Mouse (Mus musculus) midbrain, embryonic 11.5 days (tissue): ENCODE results near the gene B4galt1. TPM values are rescaled to one million over a fixed set of nuclear protein-coding genes. Genes with fewer than 3 reads are reported as not detected.
A peak's percentile ranks its signal among the peaks of the same experiment; 100 is the strongest.

Experiments used
- ATAC-seq: fragments of 200-750 bp; cut with Nextera tagmentation; 2 replicates; pipeline ENCODE4 v1.8.0; 2017; ENCODE audit warnings: moderate TSS enrichment, moderate library complexity; ENCODE audit not compliant: low FRiP score
- DNase-seq: peaks from one replicate; pipeline ENCODE4 v3.0.0; 2015; ENCODE audit warnings: low spot score; ENCODE audit errors: missing footprints
- H3K27ac ChIP-seq: fragments of 300-500 bp; sonication (generic); 2 replicates; pipeline ENCODE4 v1.5.1; 2014; ENCODE audit warnings: low read depth, low read length
- H3K27me3 ChIP-seq: fragments of 300-500 bp; sonication (generic); 2 replicates; pipeline ENCODE4 v1.6.1; 2014; ENCODE audit warnings: mild to moderate bottlenecking, low read length, moderate library complexity, mixed read lengths; ENCODE audit not compliant: control insufficient read depth, insufficient read depth
- H3K36me3 ChIP-seq: fragments of 300-500 bp; sonication (generic); 2 replicates; pipeline ENCODE4 v1.6.1; 2014; ENCODE audit warnings: mild to moderate bottlenecking, low read length, moderate library complexity, mixed read lengths; ENCODE audit not compliant: control insufficient read depth, insufficient read depth
- H3K4me1 ChIP-seq: fragments of 300-500 bp; sonication (generic); 2 replicates; pipeline ENCODE4 v1.6.1; 2014; ENCODE audit warnings: low read length; ENCODE audit not compliant: control insufficient read depth, insufficient read depth
- H3K4me2 ChIP-seq: fragments of 300-500 bp; sonication (generic); 2 replicates; pipeline ENCODE4 v1.6.1; 2014; ENCODE audit warnings: mild to moderate bottlenecking, moderate library complexity
- H3K4me3 ChIP-seq: fragments of 300-500 bp; sonication (generic); 2 replicates; pipeline ENCODE4 v1.5.1; 2014; ENCODE audit warnings: low read depth, low read length
- H3K9ac ChIP-seq: fragments of 300-500 bp; sonication (generic); 2 replicates; pipeline ENCODE4 v1.6.1; 2014; ENCODE audit warnings: low read length
- H3K9me3 ChIP-seq: fragments of 300-500 bp; sonication (generic); 2 replicates; pipeline ENCODE4 v1.6.1; 2016; ENCODE audit warnings: low read length; ENCODE audit not compliant: control insufficient read depth
- WGBS: fragments of 180-500 bp; shearing (Covaris S2); extraction: QIAGEN DNeasy Blood & Tissue Kit; methylation state at CpG from one replicate; pipeline ENCODE4 v1.1.7; 2014; 5-methylcytosine and 5-hydroxymethylcytosine counted together
- polyA plus RNA-seq: library from polyadenylated mRNA; unstranded; fragments of >200 nt; fragmentation: Nextera tagmentation; extraction: Ambion mirVana; gene quantifications from 2 replicates; pipeline ENCODE4 v1.2.1, GENCODE M21; 2014

Gene B4galt1
- polyA plus RNA-seq, 1 experiment from 2014 or later, result 13.8 TPM

DNA sequence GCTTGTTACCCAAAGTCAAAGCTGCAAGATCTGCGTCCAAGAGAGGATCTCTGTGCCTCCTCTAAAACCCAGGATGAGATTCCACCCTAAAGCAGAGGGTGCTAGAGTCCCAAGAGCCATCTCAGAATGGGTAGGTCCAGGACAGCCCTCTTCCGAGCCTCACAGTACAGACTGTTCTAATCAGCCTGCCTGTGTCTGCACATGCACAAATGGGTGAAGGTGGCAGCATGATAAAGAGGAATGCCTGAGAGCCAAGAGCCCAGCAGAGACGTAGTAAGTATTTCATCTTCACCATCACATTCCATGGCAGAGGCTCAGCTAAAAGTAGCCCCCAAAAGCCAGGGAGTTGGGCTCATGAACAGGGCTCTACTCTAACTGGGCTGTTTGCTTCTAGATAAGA, 4.3 kb downstream of the B4galt1 start:
- DNase-seq (peak; percentile 26), ATAC-seq (no peak)
- Histone ChIP-seq H3K4me3 (no peak overlapping the region), H3K4me1 (peaks cover 21% of the 10 kb centered on the region), H3K27ac (no peak overlapping the region), H3K36me3 (no peaks in the 10 kb centered on the region), H3K9me3 (no peaks in the 10 kb centered on the region), H3K4me2 (no peak overlapping the region), H3K27me3 (no peaks in the 10 kb centered on the region), H3K9ac (no peak overlapping the region)
- WGBS, result 86% methylated on average over 3 of the region's 3 CpGs

DNA sequence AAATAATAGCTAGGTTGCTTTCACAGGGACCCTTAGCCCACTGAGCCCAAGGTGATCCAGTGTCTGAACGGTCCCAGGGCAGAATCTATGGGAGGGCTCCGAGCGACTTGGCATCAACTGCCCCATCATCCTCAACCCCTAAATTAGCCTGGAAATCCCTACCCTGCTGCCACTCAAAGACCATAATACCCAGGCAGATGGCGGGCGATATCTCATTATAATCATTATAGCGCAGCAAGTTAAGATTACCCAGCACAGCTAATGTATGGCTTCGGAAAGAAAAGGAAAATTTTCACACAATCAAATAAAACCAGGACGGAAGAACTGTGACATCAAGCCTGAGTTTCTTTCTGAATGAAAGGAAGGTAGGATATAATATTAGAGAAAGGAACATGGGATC, 5.6 kb downstream of the B4galt1 start:
- Histone ChIP-seq H3K36me3 (no peaks in the 10 kb centered on the region), H3K27me3 (no peaks in the 10 kb centered on the region), H3K4me1 (peaks cover 25% of the 10 kb centered on the region), H3K27ac (no peak overlapping the region), H3K4me3 (no peak overlapping the region), H3K9ac (no peak overlapping the region), H3K4me2 (no peak overlapping the region), H3K9me3 (no peaks in the 10 kb centered on the region)
- DNase-seq, result no peak
- no peak for ATAC-seq
- WGBS, result 94% methylated on average over 8 of the region's 8 CpGs

DNA sequence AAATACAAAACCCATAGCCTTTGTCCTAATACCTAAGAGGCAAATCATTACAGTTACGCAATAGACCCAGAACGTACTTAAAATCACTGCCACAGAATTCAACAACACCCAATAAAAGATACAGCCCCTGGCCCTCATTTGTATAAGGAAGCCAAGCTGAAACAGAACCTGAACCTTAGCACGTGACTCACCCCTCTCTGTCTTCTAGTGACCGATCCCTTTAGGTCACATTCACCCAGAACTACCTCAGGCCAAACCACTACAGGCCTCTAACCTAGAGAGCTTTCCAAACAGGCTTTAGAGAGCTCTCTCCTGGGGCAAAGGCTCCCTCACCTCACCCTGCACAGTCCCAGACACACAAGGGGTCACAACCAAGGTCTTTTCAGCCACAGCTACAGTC, 6.6 kb downstream of the B4galt1 start:
- Histone ChIP-seq H3K27ac (no peak overlapping the region), H3K4me2 (no peak overlapping the region), H3K9me3 (no peaks in the 10 kb centered on the region), H3K4me3 (no peak overlapping the region), H3K9ac (no peak overlapping the region), H3K4me1 (peaks cover 17% of the 10 kb centered on the region), H3K27me3 (no peaks in the 10 kb centered on the region), H3K36me3 (no peaks in the 10 kb centered on the region)
- DNase-seq (no peak), ATAC-seq (no peak)
- WGBS, result 85% methylated on average over 4 of the region's 4 CpGs

- no peak overlapping the region for H3K9ac ChIP-seq
- H3K4me2 ChIP-seq, result no peak overlapping the region
- H3K4me3 ChIP-seq, result no peak overlapping the region
- ATAC-seq (no peak), DNase-seq (no peak)
- no peak overlapping the region for H3K27ac ChIP-seq
- 96% methylated on average over 7 of the region's 7 CpGs for WGBS
- H3K36me3 ChIP-seq, result no peaks in the 10 kb centered on the region
- peaks cover 9% of the 10 kb centered on the region for H3K4me1 ChIP-seq
- no peaks in the 10 kb centered on the region for H3K9me3 ChIP-seq
- no peaks in the 10 kb centered on the region for H3K27me3 ChIP-seq
Measured at GRCm38 (mm10) chr4:40846143-40846931, 7.5 kb downstream of the B4galt1 start.

- Histone ChIP-seq H3K4me1 (peaks cover 3% of the 10 kb centered on the region), H3K4me2 (no peak overlapping the region), H3K27me3 (no peaks in the 10 kb centered on the region), H3K36me3 (no peaks in the 10 kb centered on the region), H3K27ac (no peak overlapping the region; the same call in 1 of the 2 replicates), H3K9ac (no peak overlapping the region), H3K9me3 (no peaks in the 10 kb centered on the region), H3K4me3 (no peak overlapping the region)
- no peak for ATAC-seq
- 57% methylated on average over 12 of the region's 12 CpGs for WGBS
- no peak for DNase-seq
Measured at GRCm38 (mm10) chr4:40844811-40845751, 8.7 kb downstream of the B4galt1 start.

- DNase-seq, result no peak
- Histone ChIP-seq H3K4me1 (peaks cover 3% of the 10 kb centered on the region), H3K9ac (no peak overlapping the region), H3K27me3 (no peaks in the 10 kb centered on the region), H3K9me3 (no peaks in the 10 kb centered on the region), H3K4me3 (no peak overlapping the region), H3K27ac (no peak overlapping the region), H3K36me3 (no peaks in the 10 kb centered on the region), H3K4me2 (no peak overlapping the region)
- ATAC-seq, result no peak; the same call in 1 of the 2 replicates
- 15% methylated on average over 5 of the region's 5 CpGs for WGBS
Measured at GRCm38 (mm10) chr4:40844251-40844721, 9.5 kb downstream of the B4galt1 start.

DNA sequence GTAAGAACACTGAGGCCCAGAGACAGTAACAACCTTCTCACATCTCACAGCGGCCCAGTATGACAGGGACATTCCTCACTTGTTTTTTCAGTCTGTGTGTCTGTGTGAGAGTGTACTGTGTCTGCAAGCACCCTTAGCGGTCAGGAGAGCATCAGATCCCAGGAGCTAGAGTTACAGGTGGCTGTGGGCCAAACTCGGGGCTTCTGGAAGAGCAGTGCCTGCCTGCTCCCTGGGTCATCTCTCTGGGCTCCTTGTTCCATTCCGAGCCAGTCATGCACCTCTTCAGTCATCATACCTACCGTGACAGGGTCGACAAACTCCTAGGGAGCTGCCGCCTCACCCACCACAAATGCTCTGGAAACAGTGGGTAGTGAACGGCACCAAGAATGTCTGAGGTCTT, 10.1 kb downstream of the B4galt1 start:
- Histone ChIP-seq H3K4me1 (peaks cover 3% of the 10 kb centered on the region), H3K9me3 (no peaks in the 10 kb centered on the region), H3K27me3 (no peaks in the 10 kb centered on the region), H3K27ac (no peak overlapping the region), H3K9ac (no peak overlapping the region), H3K4me3 (no peak overlapping the region), H3K4me2 (no peak overlapping the region), H3K36me3 (no peaks in the 10 kb centered on the region)
- WGBS, result 62% methylated on average over 8 of the region's 8 CpGs
- no peak for ATAC-seq
- no peak for DNase-seq

DNA sequence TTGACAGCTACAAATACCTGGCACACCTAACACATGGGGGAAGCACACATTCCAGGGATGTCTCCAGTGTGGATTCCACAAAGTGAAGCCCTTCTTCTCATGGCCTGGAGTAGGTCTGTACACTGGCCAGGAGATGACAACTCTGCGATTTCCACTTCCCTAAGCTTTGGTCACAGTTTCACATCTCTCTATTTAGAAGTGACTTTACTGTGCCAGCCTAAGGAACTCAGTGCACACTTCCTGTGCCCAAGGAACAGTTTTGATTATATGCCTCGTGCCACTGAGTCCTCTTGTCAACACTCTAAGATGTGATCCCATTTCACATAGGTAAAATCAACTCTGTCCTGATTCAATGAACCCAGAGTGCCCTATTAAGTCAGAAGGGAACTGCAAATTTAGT, 13.4 kb downstream of the B4galt1 start:
- no peaks in the 10 kb centered on the region for H3K27me3 ChIP-seq
- ATAC-seq, result no peak
- WGBS, result 88% methylated on average over 2 of the region's 2 CpGs

GRCm38 (mm10) chr4:40839251-40839650, 14.6 kb downstream of the B4galt1 start:
- Histone ChIP-seq H3K4me3 (no peak overlapping the region), H3K27me3 (no peaks in the 10 kb centered on the region), H3K4me2 (no peak overlapping the region), H3K9me3 (no peaks in the 10 kb centered on the region), H3K4me1 (peaks cover under 1% of the 10 kb centered on the region; the same call in 1 of the 2 replicates), H3K36me3 (no peaks in the 10 kb centered on the region), H3K9ac (no peak overlapping the region), H3K27ac (no peak overlapping the region)
- WGBS, result 95% methylated on average over 12 of the region's 12 CpGs
- ATAC-seq (no peak), DNase-seq (peak; percentile 31)

More for the DNA sequence above, 13.4 kb downstream of the B4galt1 start:
- DNase-seq, result no peak
- H3K4me1 ChIP-seq, result peaks cover 3% of the 10 kb centered on the region; the same call in 1 of the 2 replicates
- H3K9me3 ChIP-seq, result no peaks in the 10 kb centered on the region
- H3K36me3 ChIP-seq, result no peaks in the 10 kb centered on the region
- no peak overlapping the region for H3K27ac ChIP-seq
- H3K4me2 ChIP-seq, result no peak overlapping the region
- H3K4me3 ChIP-seq, result no peak overlapping the region
- no peak overlapping the region for H3K9ac ChIP-seq
